Mouse (Mus musculus) kidney, adult 8-10 months (tissue): ENCODE results near the gene Hpdl.
"Not testable (repeated sequence)": the region's sequence is repeated elsewhere in the genome, so short reads cannot be mapped to it uniquely, and the experiment has no call there.

ENCODE experiments used
- DNase-seq, 2 experiments: peaks; one replicate each; pipeline ENCODE4 v3.0.0; 2022

The Hpdl gene

GRCm38 (mm10) chr4:116821694-116822016, at the start of gene Hpdl:
Gene Hpdl (minus strand): TSS chr4:116821707.
- no peak for DNase-seq

DNA sequence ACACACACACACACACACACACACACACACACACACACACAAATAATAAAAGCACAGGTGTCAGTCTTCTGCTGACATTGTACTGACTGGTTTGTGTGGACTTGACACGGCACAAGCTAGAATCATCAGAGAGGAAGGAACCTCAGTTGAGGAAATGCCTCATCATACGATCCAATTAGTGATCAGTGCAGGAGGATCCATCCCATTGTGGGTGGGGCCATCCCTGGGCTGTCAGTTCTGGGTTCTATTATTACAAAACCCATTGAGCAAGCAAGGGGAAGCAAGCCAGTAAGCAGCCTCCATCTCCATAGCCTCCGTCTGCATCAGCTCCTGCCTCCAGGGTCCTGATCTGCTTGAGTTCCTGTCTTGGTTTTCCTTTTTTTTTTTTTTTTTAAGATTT, 48.4 kb upstream of the Hpdl start:
- no peak for DNase-seq

DNA sequence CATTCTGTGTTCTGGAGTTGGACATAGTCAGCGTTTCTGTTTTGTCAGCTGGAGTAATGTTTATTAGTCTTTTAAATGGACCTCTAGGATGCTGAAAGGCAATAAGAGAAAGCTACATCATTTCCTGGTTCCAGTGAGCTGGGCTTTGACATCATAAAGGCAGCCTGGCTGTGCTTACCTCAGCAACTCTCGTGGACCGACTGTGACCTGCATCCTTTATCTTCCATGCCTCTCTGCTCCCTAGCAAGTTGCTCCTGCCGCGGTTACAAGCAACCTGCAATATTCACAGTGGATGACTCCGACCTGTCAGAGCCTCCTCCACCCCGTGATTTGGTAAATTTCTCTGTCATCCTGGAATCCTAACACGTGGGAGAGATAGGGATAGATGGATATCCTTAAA, 40.5 kb upstream of the Hpdl start:
- no peak for DNase-seq

GRCm38 (mm10) chr4:116859711-116860110, 38.2 kb upstream of the Hpdl start:
- peak; percentile 82 to 87 for DNase-seq

- DNase-seq: no peak
Measured at GRCm38 (mm10) chr4:116857203-116857602, 35.7 kb upstream of the Hpdl start.

GRCm38 (mm10) chr4:116854286-116854685, 32.8 kb upstream of the Hpdl start:
- no peak for DNase-seq

DNA sequence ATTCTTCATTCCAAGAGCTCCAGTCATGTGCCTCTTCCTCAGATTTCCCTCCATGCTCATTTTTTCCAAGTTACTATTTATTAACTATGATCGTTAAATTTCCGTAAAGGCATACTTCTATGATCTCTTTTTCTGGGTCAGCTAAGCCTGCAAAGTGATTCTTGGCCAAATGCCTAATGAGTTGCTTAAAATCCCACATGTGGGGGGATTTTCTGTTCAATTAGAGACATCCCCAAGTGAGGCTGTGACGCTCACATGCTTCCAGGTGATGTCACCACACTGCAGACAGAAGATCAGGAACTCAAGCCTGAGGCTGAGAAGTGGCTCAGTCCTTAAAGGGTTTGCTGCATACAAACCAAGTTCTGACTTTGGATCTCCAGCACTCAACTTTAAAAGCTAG, 28.4 kb upstream of the Hpdl start:
- DNase-seq: no peak

DNA sequence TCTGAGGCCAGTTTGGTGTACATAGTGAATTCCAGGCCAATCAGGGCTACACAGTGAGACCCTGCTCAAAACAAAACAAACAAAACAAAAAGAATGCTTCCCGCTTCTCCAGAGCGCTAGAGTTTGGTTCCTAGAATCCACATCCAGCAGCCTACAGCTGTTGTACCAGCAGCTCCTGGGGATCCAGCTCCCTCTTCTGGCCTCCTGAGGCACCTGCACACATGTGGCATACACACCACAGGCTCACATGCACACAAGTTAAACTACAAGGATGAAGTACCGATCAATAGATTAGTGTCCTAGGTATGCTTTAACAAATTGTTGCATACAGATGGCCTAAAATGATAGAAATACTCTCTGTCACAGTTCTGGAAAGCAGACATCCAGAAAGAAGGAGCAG, 22.8 kb upstream of the Hpdl start:
- no peak for DNase-seq

DNA sequence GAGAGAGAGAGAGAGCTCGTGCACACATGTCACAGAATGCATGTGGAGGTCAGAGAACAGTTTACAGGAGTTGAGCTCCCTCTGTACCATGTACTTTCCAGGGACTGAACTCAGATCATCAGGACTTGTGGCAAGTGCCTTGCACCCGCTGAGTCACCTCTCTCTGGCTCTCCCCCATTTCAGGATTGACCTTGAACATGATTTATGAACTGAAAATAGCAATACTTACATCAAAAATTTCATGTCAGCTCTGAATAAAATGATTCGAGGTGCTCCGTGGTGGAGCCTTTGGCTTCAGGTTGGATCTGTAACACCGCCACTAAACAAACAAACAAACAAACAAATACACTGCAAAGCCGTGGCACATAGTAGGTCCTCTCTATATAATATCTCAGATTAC, 19.3 kb upstream of the Hpdl start:
- no peak for DNase-seq

DNA sequence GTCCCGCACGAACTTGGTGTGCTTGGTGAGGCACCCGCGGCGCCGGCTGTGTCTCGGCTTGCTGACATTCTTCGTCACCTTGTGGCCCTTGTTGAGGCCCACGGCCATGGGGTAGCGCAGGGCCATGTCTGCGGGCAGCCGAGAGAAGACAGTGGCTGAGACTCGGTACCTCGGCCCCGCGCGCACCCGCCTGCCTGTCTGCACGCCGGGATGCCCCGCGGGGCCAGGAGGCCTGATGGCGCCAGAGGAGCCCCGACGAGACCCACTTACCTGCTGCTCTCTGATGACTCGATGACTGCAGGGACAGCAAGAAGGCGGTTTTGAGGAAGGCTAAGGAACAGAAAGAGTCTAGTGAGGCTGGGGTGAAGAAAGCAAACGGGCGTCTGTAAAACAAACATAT, 18.6 kb upstream of the Hpdl start:
- DNase-seq: not testable (repeated sequence)

GRCm38 (mm10) chr4:116838999-116839398, 17.5 kb upstream of the Hpdl start:
- peak; percentile 48 to 52 for DNase-seq

GRCm38 (mm10) chr4:116830070-116830368, 8.5 kb upstream of the Hpdl start:
- DNase-seq: no peak

GRCm38 (mm10) chr4:116829364-116830069, 8.0 kb upstream of the Hpdl start:
- no peak for DNase-seq

GRCm38 (mm10) chr4:116827819-116828218, 6.3 kb upstream of the Hpdl start:
- peak in 1 of 2 experiments; percentile 58 for DNase-seq

DNA sequence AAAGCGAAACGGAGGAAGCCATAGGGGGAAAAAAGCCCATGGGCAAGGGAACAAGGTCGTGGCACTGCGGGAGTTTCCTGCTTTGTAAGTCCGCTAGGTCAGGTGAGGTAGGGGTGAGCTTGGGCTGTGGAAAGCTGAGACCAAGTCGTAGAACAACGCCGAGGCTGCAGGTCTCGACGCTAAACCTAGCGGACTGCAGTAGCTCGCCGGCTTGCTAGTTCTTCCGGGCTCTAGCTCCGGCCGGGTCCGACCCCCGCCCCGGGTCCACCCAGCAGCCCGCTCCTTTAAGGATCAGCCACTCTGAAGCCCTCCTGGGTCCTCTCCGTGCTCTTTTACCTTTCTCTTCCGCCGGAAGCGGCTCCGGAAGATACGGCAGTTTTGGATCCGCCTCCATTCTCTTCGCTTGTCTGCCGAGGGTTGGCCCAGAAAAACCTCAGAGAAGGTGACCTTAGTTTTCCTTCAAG, 3.1 kb upstream of the Hpdl start:
- peak; percentile 81 to 85 for DNase-seq

- peak; percentile 95 to 96 for DNase-seq
Measured at GRCm38 (mm10) chr4:116820902-116821693, 409 bp downstream of the Hpdl start.

DNA sequence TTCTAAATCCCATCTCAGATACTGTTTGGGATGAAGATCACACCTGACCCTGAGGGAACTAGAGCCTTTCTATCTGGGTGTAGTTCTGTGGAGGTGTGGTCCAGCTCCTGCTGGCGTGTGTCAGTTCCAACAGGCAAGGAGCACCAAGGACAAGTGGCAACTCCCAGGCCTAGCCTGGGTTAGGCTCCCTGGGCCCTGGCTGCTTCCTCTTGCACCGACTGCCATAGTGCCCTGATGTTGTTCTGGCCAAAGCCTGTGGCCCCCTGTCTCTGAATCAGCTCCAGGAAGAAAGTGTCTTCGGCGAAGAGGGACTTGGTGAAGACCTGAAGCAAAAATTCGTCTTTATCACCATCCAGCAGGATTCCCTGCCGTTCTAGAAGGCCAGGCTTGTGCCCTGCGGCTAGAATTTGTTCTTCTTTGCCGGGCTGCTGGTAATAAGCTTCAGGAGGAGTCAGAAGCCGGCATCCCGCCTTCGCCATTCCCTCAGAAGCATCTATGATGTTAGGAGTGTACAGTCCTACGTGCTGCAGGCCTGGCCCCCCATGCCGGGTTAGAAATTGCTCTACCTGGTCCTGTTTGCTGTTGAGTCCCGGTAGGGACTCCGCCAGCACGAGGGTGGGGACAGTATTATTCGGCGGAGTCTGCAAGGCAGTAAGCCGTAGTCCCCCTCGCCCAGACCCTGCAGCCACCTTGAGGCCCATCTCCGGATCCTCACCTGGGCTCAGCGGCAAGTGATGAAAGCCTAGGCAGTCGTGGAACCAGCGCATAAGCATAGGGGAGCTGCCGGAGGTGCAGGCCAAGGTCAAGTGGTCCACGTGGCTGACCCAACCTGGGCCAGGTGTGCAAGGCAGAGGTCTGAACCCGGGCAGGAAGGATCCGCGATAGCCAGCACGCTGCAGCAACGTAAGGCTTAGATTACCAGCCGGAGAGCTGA, 1.3 kb downstream of the Hpdl start:
- DNase-seq: no peak

GRCm38 (mm10) chr4:116817486-116817885, 4.0 kb downstream of the Hpdl start:
- no peak for DNase-seq

- DNase-seq: no peak
Measured at GRCm38 (mm10) chr4:116815276-116815675, 6.2 kb downstream of the Hpdl start.

- no peak for DNase-seq
Measured at GRCm38 (mm10) chr4:116811012-116811411, 10.5 kb downstream of the Hpdl start.

- DNase-seq: peak; percentile 94 to 95
Measured at GRCm38 (mm10) chr4:116807197-116808129, 14.0 kb downstream of the Hpdl start, which contains the start of the genes Toe1 and Mutyh. Gene Toe1 (minus strand): TSS chr4:116807640. Gene Mutyh (plus strand): TSS chr4:116807723.

DNA sequence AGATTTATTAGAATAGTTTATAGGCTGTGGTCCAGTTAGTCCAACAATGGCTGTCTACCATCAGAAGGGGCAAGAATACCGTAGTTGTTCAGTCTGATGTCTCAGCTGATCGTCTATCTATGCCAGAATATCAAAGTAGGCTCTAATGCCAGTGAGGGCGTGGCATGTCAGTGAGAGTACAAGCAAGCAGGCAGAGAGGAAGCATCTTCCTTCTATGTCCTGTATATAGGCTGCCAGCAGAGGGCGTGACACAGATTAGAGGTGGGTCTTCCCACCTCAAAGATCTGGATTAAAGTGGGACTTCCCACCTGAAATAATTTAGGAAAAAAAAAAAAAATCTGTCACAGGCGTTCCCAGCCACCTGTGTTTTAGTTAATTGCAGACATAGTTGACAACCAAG, 21.6 kb downstream of the Hpdl start:
- no peak for DNase-seq
